Mouse (Mus musculus): Measurements from ENCODE around the gene Olfr741.

DNA sequence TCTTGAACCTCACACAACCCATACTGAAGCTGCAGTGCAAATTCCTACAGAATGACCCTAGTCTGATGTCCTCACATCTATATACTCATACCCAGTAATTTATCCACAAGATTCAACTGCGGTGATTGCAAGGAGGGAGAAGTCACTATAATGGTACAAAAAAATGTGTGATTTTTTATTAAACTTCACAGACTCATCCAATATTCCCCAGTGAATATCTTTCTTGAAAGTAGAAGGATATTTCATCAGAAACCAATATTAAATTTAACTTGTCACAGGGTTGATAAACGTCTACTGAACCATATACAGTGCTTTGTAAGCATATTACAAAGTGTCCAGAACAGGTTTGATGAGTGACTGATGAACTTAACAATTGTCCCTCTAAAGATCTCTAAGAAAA, at the start of gene Olfr741:
- TF ChIP-seq GATA1 (IDR thresholded peaks at IDR 0.05; ENCODE audit: borderline replicate concordance, low read length) (no peak), FLI1 (IDR thresholded peaks at IDR 0.05; ENCODE audit: low read length) (no peak)

Measured in megakaryocyte, embryonic 14.5 days (primary cell).